Mouse (Mus musculus) liver, embryonic 15.5 days (tissue): Measurements from ENCODE around the gene Agr2. TPM values are rescaled to one million over a fixed set of nuclear protein-coding genes. Genes with fewer than 3 reads are reported as not detected.

Experiments used
- ATAC-seq: fragments of 200-750 bp; cut with Nextera tagmentation; 2 replicates; pipeline ENCODE4 v1.8.0; 2017; ENCODE audit warnings: moderate number of reproducible peaks, mild to moderate bottlenecking, moderate library complexity; ENCODE audit not compliant: insufficient read depth
- H3K27ac ChIP-seq: fragments of 300-500 bp; sonication (generic); replicated peaks from 2 replicates; pipeline ENCODE4 v1.5.1; 2015; ENCODE audit warnings: mild to moderate bottlenecking, inconsistent platforms
- H3K27me3 ChIP-seq: fragments of 300-500 bp; sonication (generic); 2 replicates; pipeline ENCODE4 v1.6.1; 2015; ENCODE audit warnings: mild to moderate bottlenecking, inconsistent platforms
- H3K36me3 ChIP-seq: fragments of 300-500 bp; sonication (generic); replicated peaks from 2 replicates; pipeline ENCODE4 v1.6.1; 2015; ENCODE audit warnings: moderate library complexity, mild to moderate bottlenecking, inconsistent platforms
- H3K4me1 ChIP-seq: fragments of 300-500 bp; sonication (generic); replicated peaks from 2 replicates; pipeline ENCODE4 v1.6.1; 2015; ENCODE audit warnings: inconsistent platforms
- H3K4me2 ChIP-seq: fragments of 300-500 bp; sonication (generic); 2 replicates; pipeline ENCODE4 v1.6.1; 2015; ENCODE audit warnings: moderate library complexity, mild to moderate bottlenecking, inconsistent platforms
- H3K4me3 ChIP-seq: fragments of 300-500 bp; sonication (generic); replicated peaks from 2 replicates; pipeline ENCODE4 v1.5.1; 2015; ENCODE audit warnings: mild to moderate bottlenecking, inconsistent platforms
- H3K9ac ChIP-seq: fragments of 300-500 bp; sonication (generic); 2 replicates; pipeline ENCODE4 v1.6.1; 2015; ENCODE audit warnings: moderate library complexity, mild to moderate bottlenecking, inconsistent platforms
- H3K9me3 ChIP-seq: fragments of 300-500 bp; sonication (generic); replicated peaks from 2 replicates; pipeline ENCODE4 v1.6.1; 2016; ENCODE audit warnings: inconsistent platforms
- WGBS: fragments of 180-500 bp; shearing (Covaris S2); methylation state at CpG from one replicate; pipeline ENCODE4 v1.1.7; 2015; ENCODE audit warnings: mixed read lengths; ENCODE audit not compliant: insufficient replicate concordance; 5-methylcytosine and 5-hydroxymethylcytosine counted together
- polyA plus RNA-seq: library from polyadenylated mRNA; unstranded; fragments of >200 nt; fragmentation: Nextera tagmentation; extraction: Ambion mirVana; gene quantifications from 2 replicates; pipeline ENCODE4 v1.2.1, GENCODE M21; 2015

The Agr2 gene
- polyA plus RNA-seq, 1 experiment from 2014 or later = 0.23 TPM

DNA sequence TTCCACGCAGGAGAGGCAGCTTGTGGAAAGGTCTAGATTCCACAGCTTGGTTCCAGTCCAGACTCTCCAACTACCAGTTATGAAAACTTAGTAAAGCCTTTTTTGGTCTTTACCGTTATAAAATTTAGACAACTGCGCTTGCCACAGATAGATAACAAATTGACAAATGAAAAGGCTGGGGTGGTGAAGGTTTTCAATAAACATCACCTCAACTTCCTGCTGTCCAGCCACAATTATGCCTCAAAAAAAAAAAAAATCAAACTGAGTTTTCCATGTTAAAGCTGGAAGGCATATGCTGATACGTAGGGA is 48.5 kb downstream of the Agr2 start:
- no peak overlapping the region for H3K9ac ChIP-seq
- H3K27ac ChIP-seq = no peak overlapping the region
- H3K4me3 ChIP-seq = peak overlapping the region; percentile 76
- WGBS = 26% methylated on average over 4 of the region's 4 CpGs
- 0 out of 2 replicates have a peak, but pooled peaks cover 7% of the 10 kb centered on the region for H3K27me3 ChIP-seq
- H3K9me3 ChIP-seq = no peaks in the 10 kb centered on the region
- ATAC-seq = no peak
- peak overlapping the region; percentile 98 for H3K4me2 ChIP-seq
- H3K4me1 ChIP-seq = peaks cover 36% of the 10 kb centered on the region
- H3K36me3 ChIP-seq = no peaks in the 10 kb centered on the region

GRCm38 (mm10) chr12:36041703-36042347 is 49.1 kb downstream of the Agr2 start:
- under 1% methylated on average over 50 of the region's 50 CpGs for WGBS

DNA sequence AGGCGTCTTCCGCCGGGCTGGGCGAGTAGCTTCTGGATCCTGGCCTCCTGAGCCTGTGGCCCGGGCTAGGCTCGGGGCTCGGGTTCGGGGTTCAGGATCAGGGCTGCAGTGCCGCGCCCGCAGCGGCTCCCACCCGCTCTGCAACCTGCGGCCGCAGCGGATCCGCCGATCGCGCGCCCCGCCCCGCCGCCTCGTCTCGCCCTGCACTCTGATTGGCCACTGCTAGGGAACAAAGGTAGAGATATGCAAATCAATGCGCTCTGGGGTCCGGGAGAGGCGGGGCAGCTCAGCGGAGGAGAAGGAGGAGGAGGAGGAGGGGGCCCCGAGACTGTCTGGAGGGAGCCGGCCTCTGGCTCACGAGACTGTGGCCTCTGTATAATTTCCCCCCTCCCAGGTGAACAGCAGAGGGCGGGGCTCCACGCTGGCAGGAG is 49.7 kb downstream of the Agr2 start, which contains the start of gene Tspan13:
Gene Tspan13, minus strand, starts transcription at position 153 of the 431 bp plus-strand sequence.
- H3K9ac ChIP-seq = peak within 1 kb of the TSS; percentile 69
- peak within 1 kb of the TSS; percentile 76 for H3K4me3 ChIP-seq
- H3K9me3 ChIP-seq = no peaks in the 10 kb centered on the region
- ATAC-seq = peak; percentile 93
- no peak within 1 kb of the TSS for H3K27ac ChIP-seq
- H3K4me1 ChIP-seq = peaks cover 30% of the 10 kb centered on the region
- under 1% methylated on average over 35 of the region's 35 CpGs for WGBS
- H3K27me3 ChIP-seq = 0 out of 2 replicates have a peak, but pooled peaks cover 7% of the 10 kb centered on the region
- peak within 1 kb of the TSS; percentile 98 for H3K4me2 ChIP-seq
- no peaks in the 10 kb centered on the region for H3K36me3 ChIP-seq

More at GRCm38 (mm10) chr12:36041703-36042347, 49.1 kb downstream of the Agr2 start:
- Histone ChIP-seq H3K4me3 (peak overlapping the region; percentile 76), H3K4me1 (peaks cover 32% of the 10 kb centered on the region), H3K36me3 (no peaks in the 10 kb centered on the region), H3K4me2 (peak overlapping the region; percentile 98), H3K27ac (no peak overlapping the region), H3K9ac (peak overlapping the region; percentile 69), H3K27me3 (0 out of 2 replicates have a peak, but pooled peaks cover 7% of the 10 kb centered on the region), H3K9me3 (no peaks in the 10 kb centered on the region)
- peak; percentile 62 for ATAC-seq

DNA sequence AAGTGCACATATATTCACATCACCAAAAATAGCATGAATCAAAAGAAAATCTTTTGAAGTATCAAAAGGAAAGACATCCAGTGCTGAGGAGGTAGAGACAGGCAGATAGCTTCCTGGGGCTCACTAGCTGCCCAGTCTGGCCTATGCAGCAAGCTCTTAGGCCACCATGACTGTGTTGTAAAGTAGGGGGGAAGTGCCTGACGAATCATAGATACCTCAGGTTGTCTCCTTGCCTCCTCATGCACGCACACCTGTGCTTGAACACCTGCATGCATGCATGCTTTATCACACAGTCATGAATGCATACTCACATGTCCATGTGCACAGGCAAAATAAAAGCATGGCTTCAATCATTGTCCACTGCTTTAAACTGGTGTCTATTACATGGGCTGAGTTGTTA is 52.0 kb downstream of the Agr2 start:
- no peak overlapping the region for H3K27ac ChIP-seq

GRCm38 (mm10) chr12:36046196-36046595 is 53.5 kb downstream of the Agr2 start:
- Histone ChIP-seq H3K4me3 (no peak overlapping the region), H3K27ac (no peak overlapping the region), H3K27me3 (0 out of 2 replicates have a peak, but pooled peaks cover 7% of the 10 kb centered on the region), H3K36me3 (no peaks in the 10 kb centered on the region), H3K4me2 (no peak overlapping the region), H3K9ac (no peak overlapping the region), H3K9me3 (no peaks in the 10 kb centered on the region), H3K4me1 (peaks cover 15% of the 10 kb centered on the region)
- WGBS = 4% methylated on average over 5 of the region's 5 CpGs
- ATAC-seq = no peak

More for the DNA sequence above, 52.0 kb downstream of the Agr2 start:
- H3K9ac ChIP-seq = no peak overlapping the region
- 54% methylated on average over 2 of the region's 2 CpGs for WGBS
- 0 out of 2 replicates have a peak, but pooled peaks cover 7% of the 10 kb centered on the region for H3K27me3 ChIP-seq
- ATAC-seq = no peak
- H3K4me3 ChIP-seq = no peak overlapping the region
- H3K9me3 ChIP-seq = no peaks in the 10 kb centered on the region
- no peak overlapping the region for H3K4me2 ChIP-seq
- peaks cover 27% of the 10 kb centered on the region for H3K4me1 ChIP-seq
- no peaks in the 10 kb centered on the region for H3K36me3 ChIP-seq

- H3K9me3 ChIP-seq = no peaks in the 10 kb centered on the region
- WGBS = 61% methylated on average over 2 of the region's 2 CpGs
- no peak overlapping the region for H3K9ac ChIP-seq
- H3K27ac ChIP-seq = no peak overlapping the region
- peaks cover 1% of the 10 kb centered on the region for H3K4me1 ChIP-seq
- H3K4me2 ChIP-seq = no peak overlapping the region
- no peaks in the 10 kb centered on the region for H3K36me3 ChIP-seq
- no peak for ATAC-seq
- 0 out of 2 replicates have a peak, but pooled peaks cover 3% of the 10 kb centered on the region for H3K27me3 ChIP-seq
- no peak overlapping the region for H3K4me3 ChIP-seq
Observed at GRCm38 (mm10) chr12:36047593-36047992, 54.9 kb downstream of the Agr2 start.

- no peaks in the 10 kb centered on the region for H3K36me3 ChIP-seq
- H3K4me3 ChIP-seq = no peak overlapping the region
- no peak overlapping the region for H3K27ac ChIP-seq
- H3K9me3 ChIP-seq = no peaks in the 10 kb centered on the region
- H3K9ac ChIP-seq = no peak overlapping the region
- no peaks in the 10 kb centered on the region for H3K4me1 ChIP-seq
- H3K27me3 ChIP-seq = no peaks in the 10 kb centered on the region; the same call in 1 of the 2 replicates
- 47% methylated on average over 1 of the region's 1 CpGs for WGBS
- no peak overlapping the region for H3K4me2 ChIP-seq
- no peak for ATAC-seq
Observed at GRCm38 (mm10) chr12:36050276-36050675, 57.6 kb downstream of the Agr2 start.

Other genes starting within 250 kb of the Agr2 start
- not detected in 2 replicates for gene Agr3, start 67.3 kb upstream of the Agr2 start, polyA plus RNA-seq
- 17.2 and 17.7 TPM in 2 replicates for gene Tspan13, start 49.6 kb downstream of the Agr2 start, polyA plus RNA-seq
- 7.1 and 7.4 TPM in 2 replicates for gene Ankmy2, start 164.2 kb downstream of the Agr2 start, polyA plus RNA-seq
- 33.9 and 39.1 TPM in 2 replicates for gene Bzw2, start 165.2 kb downstream of the Agr2 start, polyA plus RNA-seq